Mouse (Mus musculus): ENCODE results near the gene Omd.
A peak's percentile ranks its signal among the peaks of the same experiment; 100 is the strongest.

Omd gene

DNA sequence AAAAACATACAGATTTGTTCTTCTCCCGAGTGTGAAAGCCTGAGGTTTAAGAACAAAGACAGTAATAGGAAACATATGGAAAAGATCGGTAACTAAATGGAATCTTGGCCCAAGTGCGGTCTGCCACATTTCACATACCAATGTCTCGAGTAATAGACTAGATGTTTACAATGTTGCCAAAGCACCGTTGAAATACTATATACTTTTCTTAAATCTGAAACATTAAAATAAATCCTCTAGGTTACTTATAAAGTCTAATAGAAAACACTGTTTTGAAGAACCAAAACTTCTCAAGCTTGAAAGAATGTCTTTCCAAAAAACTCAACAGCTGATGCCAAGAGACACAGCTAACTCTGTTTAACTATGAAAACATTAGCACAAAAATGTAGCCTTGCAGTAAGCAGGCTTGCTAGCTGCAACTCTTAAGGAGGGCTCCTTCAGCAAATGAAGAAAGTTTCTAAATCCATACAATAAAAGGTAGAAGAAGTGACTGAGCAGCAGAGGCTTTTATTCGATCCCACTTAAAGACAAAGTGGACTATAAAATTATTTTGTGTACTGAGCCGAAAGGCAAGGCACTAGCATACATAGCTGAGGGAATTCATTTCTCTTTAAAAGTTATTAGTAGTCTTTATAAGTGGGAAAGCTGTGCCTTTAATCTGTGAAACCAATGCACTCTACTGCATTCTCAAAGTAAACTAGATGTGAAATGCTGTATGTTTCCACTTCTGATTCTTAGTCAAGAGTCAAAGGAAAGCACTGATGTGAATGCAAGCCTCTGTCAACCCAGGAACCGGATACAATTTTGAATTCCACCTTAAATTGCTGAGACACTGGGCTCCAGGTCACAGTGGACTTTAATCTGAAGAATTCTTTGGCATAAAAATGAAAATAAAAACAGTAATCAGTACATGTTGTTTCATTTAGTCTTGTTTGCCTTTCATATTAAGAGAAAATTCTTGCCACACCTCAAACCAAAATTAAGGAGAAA lies at the start of gene Omd:
TSS of gene Omd (plus strand) at position 922 of the 990 bp plus-strand sequence.
- DNase-seq (ENCODE audit: low read depth, low spot score) = no peak

DNA sequence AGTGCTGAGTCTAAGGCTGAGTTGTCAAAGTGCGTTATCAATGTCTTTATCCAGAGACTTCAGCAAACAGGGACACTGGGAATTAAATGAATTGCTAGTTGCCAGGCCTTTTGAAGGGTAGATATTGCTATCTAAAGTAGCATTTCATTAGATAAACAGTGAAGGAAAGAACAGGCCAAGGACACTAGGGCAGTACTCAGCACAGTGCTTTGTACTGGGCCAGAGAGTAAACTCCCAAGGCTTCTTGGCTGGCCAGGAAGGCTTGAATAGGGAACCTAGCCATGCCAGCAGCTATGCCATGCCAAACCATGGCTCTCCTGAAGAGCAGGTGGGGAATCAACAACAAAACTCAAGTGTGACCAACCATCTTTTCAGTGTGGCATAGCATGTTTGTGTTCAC lies 45.3 kb upstream of the Omd start:
- no peak for DNase-seq (ENCODE audit: low read depth, low spot score)

DNA sequence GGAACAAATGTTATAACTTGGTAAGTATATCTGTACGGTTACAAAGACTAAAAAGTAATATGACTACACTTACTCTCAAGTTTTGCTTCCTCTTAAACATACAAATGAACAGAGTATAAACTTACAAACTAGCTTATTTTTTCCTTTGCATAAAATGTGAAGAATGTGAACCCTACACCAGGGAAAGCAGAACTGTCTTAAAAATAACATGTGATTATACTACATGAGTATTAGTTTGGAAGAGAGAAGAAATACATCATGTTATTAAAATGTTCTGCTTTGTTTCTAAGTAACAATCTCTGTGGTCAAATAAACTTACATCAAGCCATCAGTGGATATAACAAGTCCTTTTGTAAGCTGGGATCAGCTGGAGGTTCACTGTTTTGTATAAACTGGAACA lies 43.6 kb upstream of the Omd start:
- no peak for DNase-seq (ENCODE audit: low read depth, low spot score)

DNA sequence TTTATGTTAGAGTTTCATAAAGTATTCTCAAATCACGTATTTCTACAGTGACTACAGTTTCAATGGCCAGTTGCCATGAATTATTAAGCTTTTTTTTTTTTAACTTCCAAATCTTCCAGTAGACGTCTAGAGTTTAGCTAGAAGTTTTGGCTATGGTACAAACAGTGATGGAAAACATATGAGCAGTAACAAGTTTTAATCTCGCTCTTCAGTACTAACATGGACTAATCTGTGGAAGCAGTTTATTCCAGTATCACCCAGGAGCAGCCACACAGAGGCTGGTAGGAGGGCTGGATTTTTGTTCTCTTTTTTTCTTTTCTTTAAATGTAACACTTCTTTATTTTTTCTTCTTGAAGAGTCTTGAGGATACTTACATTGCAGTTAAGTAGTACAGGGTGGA lies 38.0 kb upstream of the Omd start, which contains the start of gene Aspn:
TSS of gene Aspn (plus strand) at position 165 of the 400 bp plus-strand sequence.
- no peak for DNase-seq (ENCODE audit: low read depth, low spot score)

DNA sequence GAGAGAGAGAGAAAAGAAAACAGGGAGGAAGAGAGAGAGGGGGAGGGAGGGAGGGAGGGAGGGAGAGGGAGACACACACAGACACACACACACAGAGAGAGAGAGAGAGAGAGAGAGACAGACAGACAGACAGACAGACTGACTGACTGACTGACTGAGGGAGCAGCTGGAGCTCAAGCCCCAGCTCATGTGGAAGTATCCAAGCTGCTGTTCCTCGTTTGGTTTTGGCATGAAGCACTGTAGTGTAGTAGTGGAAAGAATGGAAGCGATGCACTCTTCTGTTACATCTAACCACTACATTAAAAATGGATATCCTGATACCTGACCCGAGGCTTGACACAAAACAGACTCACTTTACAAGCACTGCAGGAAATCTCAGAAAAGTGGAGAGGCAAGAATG lies 36.6 kb upstream of the Omd start:
- no peak for DNase-seq (ENCODE audit: low read depth, low spot score)

DNA sequence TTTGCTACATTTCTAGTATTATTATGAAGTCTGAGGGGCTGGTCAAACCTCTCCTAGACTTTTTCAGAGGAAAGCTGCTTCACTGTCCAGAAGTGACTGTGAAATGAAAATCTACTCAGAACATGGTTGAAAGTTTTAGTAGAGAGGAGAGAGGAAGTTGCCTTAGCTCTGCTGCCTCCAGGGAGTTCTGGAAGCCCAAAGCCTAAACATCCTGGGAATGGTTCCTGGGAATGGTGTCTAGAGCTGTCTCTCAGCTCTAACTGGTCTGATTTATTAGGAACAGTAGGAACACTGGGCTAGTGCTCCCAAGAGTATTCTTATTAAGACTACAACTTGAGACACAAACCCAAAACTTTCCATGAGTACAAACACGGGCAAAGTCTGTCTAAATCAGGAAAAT lies 35.7 kb upstream of the Omd start:
- DNase-seq (ENCODE audit: low read depth, low spot score) = no peak

DNA sequence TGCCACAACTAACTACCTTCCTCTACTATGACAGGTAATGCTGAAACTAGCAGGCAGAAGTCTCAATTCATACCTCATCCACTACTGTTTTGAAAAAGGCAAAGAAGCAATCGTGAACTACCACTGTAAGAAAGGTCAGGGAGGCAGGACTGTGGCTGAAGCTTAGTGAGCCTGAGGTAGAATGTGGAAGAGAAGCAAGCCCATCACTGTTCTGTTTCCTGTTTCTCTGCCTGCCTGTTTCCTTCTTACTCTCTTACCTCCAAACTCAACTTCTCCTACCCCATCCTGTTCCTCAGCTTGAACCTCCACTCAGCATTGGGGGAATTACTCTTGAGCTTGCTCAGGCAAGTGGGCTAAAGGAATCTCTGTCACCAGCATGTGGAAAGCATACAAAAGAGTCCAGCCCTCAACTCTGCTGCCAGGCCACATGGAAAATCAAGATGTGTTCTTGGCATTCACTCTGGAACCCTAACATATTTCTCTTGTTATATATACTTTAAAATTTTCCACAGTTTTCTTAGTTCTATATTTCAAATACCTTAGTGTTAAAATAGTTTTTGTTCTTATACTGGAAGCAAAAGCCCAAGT lies 34.6 kb upstream of the Omd start:
- no peak for DNase-seq (ENCODE audit: low read depth, low spot score)

DNA sequence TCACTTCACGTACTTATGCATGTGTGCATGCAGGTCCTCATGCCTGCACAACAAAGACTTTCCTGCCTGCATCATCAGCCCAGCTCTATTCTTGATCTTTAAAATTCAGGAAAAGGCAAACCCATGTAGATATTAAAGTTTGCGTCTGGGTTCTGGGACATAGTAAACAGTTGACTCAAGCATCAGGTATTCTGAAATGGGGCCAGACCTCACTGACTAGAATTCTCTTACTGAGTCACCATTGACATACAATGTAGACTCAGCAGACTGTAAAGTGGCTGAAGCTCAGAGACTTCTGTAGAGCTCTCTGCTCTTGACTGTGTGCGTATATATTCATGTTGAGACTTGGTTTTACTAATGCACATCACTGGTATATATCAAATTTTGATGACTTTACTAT lies 32.6 kb upstream of the Omd start:
- no peak for DNase-seq (ENCODE audit: low read depth, low spot score)

DNA sequence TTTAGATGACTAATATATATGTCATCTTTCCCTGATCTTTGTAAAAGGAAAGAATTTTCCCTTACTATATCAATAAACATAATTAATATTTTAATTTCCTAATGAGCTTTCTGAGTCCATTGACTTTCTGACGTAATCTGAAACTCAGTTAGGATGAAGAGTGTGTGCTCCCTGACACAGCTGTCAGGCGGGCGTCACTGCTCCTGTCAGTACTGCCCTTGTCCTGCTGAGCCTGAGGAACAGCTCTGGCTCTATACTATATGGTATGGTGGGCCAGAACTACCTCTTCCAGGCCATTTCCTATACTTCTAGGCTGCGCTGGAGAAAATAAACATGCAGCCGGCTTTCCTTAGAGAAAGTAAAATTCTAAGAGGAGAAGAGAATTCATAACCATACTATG lies 27.7 kb upstream of the Omd start:
- no peak for DNase-seq (ENCODE audit: low read depth, low spot score)

DNA sequence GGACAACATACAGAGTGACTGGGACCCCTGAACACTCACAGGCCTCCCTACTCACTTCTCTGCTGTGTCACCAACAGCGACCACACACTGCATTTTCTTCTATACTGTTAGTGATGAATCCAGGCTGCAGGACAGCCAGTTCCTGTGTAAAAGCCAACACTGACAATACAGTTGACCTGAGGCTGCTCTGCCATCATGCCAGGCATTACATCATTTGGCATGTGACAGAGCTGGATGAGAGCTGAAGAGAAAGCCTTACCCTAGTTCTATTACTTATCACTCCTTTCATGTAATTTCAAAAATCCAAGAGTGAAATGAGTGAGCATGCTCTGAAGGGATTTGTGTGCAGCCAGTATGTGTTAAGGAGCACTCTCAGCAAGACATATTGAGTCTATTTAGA lies 26.1 kb upstream of the Omd start:
- DNase-seq (ENCODE audit: low read depth, low spot score) = no peak

DNA sequence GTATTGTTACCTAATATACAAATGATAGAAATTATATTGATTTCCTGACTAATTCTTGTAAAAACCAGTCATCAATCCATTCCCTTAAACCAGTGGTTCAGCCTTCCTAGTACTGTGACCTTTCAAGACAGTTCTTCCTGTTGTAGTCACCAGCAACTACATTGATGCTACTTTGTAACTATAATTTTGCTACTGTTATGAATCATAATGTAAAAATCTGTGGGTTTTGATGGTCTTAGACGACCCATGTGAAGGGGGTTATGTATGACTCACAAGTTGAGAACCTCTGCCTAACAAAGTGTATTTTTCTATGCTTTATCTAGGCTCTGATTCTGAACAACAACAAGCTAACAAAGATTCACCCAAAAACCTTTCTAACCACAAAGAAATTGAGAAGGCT lies 25.3 kb upstream of the Omd start:
- no peak for DNase-seq (ENCODE audit: low read depth, low spot score)

DNA sequence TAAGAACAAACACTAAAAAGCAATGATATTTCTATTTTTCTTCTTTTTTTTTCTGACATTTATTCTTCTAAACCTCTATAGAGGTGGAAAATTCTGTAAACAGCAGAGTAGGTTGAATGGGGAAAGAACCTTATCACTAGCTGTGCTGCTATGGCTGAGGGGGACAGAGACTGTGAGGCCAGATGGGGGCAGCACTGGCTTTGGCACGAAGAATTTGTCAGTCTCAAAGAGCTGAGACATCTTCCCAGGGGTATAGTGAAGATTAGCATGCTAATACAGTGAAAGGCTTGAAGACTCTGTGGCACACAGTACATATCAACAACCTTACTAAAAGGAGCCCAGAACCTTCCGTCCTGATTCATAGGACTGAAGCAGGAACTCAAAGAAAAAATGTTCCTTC lies 23.1 kb upstream of the Omd start:
- peak; percentile 13 for DNase-seq (ENCODE audit: low read depth, low spot score)

DNA sequence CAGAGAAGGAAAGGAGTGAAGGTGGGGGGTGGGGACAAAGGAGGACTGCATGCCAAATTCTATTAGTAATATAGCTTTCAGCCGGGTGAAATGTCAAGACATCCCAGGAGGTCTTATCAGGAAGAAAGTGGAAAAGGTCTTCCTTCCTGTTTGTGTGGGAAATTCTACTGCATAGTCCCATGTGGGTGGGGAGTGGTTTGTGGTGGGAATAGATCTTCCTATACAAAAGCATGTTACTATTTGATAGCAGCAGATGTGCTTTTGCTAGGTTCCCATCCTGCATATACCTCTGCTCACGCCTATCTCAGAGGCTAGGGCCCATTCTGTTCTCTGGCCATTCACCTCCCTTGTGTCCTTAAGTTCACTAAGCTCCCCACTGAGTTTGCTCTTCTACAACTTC lies 21.4 kb upstream of the Omd start:
- no peak for DNase-seq (ENCODE audit: low read depth, low spot score)

DNA sequence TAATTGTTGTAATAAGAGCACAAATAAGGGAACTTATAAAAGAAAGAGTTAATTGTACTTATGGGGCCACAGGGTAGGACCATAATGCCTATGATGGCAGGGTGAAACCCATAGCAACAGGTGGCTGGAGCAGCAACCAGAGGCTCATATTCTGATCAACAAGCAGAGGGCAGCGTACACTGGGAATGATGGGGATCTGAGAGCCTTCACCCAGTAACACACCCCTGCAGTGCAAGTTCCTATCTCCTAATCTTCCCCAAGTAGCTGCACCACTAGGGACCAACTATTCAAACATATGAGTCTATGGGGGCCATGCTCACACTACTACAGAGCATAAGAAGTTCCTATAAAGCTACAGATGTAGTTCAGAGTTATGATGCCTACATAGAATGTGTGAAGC lies 17.9 kb upstream of the Omd start:
- no peak for DNase-seq (ENCODE audit: low read depth, low spot score)

DNA sequence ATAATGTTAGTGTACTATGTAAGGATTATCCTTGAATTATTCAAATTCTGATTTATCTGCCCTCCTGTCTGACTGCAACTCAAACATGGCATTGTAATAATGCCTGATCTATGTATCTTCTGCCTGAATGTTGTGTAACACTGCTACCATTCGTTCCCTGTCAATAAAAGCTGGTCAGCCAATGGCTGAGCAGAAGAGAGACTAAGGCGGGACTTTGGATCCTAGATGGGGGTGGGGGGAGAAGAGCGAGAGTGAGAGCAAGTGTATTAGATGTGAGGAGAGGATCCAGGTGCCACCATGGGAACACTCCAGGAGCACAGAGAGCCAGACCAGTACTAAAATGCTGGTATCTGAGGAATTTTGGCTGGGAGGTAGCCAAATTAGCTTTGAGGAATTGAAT lies 11.9 kb upstream of the Omd start:
- DNase-seq (ENCODE audit: low read depth, low spot score) = peak; percentile 27

DNA sequence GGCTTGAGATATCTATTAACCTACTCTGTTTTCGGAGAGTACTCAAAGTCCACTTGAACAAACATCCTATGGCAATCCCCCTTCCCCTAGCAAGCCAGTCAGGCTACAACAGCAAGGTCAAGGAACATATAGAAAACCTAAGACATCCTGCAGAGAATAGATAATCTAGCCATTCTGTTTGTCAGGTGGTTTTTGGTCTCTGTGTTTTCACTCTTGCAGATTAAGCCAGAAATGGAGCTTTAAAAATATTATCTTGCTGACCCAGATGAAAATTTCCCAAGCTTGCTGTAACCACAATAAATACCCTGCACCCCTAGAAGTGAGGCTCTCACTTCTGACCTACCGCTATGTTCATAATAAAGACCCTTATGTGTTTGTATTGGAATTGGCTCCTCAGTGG lies 10.8 kb upstream of the Omd start:
- no peak for DNase-seq (ENCODE audit: low read depth, low spot score)

DNA sequence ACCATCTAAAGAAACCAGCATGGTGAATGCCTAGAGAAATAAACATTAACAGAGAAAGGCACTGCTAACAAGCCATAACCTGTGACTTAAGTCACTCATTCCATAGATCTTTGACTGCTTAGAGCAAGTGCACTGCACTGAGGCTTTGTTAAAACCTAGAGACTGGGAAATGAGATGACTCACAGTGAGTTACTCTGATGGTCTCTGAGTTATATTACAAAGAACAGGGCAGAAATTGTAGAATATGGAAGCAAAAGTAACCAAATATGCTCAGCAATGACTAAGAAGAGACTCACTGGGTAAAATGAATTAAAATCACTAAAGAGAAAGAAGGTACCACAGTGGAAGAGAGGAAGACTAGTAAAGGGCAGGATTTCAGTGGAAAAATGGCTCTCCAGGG lies 1.6 kb downstream of the Omd start:
- DNase-seq (ENCODE audit: low read depth, low spot score) = no peak

DNA sequence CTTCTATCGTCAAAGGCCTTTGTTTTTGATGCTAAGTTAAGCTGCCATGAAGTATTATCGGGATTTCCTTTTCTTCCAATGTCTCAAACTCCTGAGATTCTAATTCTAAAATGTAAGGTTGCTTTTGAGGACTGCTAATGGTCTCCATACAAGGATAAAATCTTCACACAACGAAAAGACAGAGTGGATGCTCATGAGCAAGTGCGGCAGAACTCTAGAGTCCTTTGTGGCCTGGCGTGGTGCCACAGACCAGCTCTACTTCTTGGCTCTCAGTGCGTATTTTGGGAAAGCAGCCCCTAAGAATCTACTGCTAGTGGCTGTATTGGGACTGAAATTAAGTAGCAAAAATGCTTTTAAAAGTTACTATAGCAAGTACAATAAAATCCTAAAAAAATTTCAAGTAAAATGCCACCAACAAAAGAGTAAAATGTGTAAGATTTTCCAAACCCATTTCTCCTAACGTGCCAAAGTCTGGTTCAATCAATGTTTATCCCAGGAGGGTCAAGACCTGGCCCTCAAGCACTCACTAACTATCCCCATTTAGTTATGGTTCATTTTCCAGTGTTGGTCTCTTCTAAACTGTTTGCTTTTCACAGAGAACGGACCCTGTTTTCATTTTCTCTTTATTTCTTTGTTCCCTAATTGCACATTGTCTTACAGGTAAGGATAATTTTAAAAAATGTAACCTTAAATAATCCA lies 2.2 kb downstream of the Omd start:
- DNase-seq (ENCODE audit: low read depth, low spot score) = no peak

DNA sequence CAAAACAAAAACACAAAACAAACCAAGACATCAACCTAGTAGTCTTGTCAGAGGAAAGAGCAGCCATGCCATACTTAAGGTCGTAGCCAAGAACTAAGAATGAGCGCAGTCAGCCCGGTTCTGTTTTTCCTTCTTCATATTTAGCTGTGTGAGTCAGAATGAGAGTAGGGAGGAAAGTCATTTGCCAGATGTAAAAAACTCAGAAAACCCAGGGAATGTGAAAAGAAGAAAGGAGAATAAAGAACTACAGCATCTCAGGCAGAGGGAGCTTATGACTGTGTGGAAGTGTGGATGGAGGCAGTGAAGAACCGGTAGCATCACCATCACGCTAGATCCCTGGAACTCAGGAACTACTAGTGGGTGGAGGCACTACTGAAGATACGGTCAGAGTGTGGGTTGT lies 3.8 kb downstream of the Omd start:
- no peak for DNase-seq (ENCODE audit: low read depth, low spot score)

DNA sequence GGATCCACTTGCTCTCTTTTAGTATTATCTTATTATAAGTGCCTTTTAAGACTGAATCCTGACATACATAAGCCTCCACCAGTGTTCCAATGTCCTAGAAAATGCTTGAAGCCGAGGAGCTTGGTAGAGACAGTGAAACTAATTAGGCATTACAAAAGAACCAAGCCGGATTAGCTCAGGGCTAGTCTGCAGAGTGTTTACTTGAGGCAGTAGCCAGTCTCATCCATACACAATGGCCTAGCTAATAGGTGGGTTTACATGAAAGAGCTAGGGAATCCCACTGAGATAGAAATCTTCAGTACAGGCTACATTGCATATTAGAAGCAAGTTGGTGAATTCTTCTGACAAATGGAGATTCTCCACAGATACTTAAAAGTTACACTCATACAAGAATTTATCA lies 20.3 kb downstream of the Omd start:
- DNase-seq (ENCODE audit: low read depth, low spot score) = peak; percentile 75

DNA sequence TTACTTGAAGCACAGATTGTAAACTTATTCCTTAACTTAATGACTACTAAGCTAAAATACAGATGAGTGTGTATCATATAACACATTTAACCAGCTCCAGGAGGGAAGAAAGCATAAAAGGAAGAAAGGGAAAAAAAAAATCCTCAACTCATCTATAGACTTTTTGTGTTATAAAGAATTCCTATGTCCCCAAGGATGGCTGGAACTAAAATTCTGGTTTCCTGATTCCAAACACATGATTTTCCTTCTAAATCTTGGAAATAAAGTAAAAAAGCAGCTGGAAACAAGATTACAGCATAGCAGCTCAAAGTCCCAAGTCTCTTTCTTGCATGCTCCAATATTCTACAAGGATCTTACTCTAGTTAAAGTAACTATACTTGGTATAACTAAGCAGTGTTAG lies 21.3 kb downstream of the Omd start:
- DNase-seq (ENCODE audit: low read depth, low spot score) = no peak

DNA sequence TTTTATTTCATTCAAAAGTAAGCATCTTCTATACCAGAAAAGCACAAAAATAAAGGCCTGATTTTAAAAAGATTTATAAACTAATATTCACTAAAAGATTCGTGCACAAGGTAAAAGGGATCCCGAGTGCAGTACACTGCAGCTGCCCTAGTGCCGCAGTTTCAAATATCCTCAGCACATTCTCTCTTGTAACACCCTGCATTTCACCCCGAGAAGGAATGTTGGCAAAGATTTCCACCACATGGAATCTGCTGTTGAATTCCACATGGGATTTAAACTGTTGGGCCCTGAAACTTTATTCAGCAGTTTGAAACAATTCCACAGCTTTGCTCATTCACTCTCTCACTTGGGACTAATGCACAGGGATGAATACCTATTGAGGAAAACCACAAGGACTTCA lies 25.5 kb downstream of the Omd start, which contains the start of gene Ogn:
TSS of gene Ogn (plus strand) at position 333 of the 400 bp plus-strand sequence.
- DNase-seq (ENCODE audit: low read depth, low spot score) = peak; percentile 22

All from R1 (cell line).